Mouse (Mus musculus) ES-E14 (cell line): ENCODE results near the gene Zfp526.

Experiments used
- CHD2 ChIP-seq: IDR thresholded peaks from 2 replicates; pipeline ENCODE4 v1.6.1; 2014; ENCODE audit warnings: mild to moderate bottlenecking, low read depth, low read length, inconsistent platforms
- HCFC1 ChIP-seq: IDR thresholded peaks from 2 replicates; pipeline ENCODE4 v1.6.1; 2012; ENCODE audit warnings: low read length, inconsistent platforms, borderline replicate concordance; ENCODE audit not compliant: insufficient read depth
- MAFK ChIP-seq: IDR thresholded peaks from 2 replicates; pipeline ENCODE4 v1.6.1; 2014; ENCODE audit warnings: mild to moderate bottlenecking, low read depth, low read length, inconsistent platforms; ENCODE audit not compliant: insufficient read depth
- ZC3H11A ChIP-seq: IDR thresholded peaks from 2 replicates; pipeline ENCODE4 v1.6.1; 2012; ENCODE audit warnings: low read depth, mild to moderate bottlenecking, inconsistent platforms, low read length, borderline replicate concordance
- ZNF384 ChIP-seq: IDR thresholded peaks from 2 replicates; pipeline ENCODE4 v1.6.1; 2012; ENCODE audit warnings: low read depth, low read length, inconsistent platforms

DNA sequence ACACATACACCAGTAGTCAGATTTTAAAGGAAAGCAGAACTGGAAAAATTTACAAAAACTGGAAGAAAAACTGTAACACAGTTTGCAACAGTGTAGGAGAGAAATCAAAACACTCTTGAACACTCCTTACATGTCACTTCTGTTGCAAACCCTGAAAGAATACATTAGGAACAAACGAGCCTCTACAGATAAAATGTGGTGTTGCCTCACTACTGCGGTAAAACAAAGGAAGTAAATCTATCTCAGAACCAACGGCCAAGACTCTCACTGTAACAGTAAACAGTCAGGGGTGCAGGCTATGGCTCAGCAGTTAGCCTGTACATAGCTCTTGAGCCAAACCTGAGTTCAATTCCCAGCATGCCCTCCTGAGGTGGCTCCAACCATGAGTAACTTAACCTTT, 8.1 kb upstream of the Zfp526 start:
- no peak for TF ChIP-seq MAFK
- no peak for TF ChIP-seq ZNF384
- TF ChIP-seq ZC3H11A = no peak
- no peak for TF ChIP-seq HCFC1
- TF ChIP-seq CHD2 = no peak
